Mouse (Mus musculus) neural tube, embryonic 13.5 days (tissue): ENCODE data around the gene Crtc1. TPM values are rescaled to one million over a fixed set of nuclear protein-coding genes. Genes with fewer than 3 reads are reported as not detected.

Source experiments
- ATAC-seq: fragments of 200-750 bp; cut with Nextera tagmentation; 2 replicates; pipeline ENCODE4 v1.8.0; 2017; ENCODE audit warnings: low read depth, mild to moderate bottlenecking, moderate TSS enrichment, moderate library complexity
- H3K27ac ChIP-seq: fragments of 300-500 bp; sonication (generic); replicated peaks from 2 replicates; pipeline ENCODE4 v1.5.1; 2015; ENCODE audit warnings: moderate library complexity, mild to moderate bottlenecking, inconsistent platforms
- H3K27me3 ChIP-seq: fragments of 300-500 bp; sonication (generic); 2 replicates; pipeline ENCODE4 v1.6.1; 2015; ENCODE audit warnings: mild to moderate bottlenecking, inconsistent platforms
- H3K36me3 ChIP-seq: fragments of 300-500 bp; sonication (generic); 2 replicates; pipeline ENCODE4 v1.6.1; 2015; ENCODE audit warnings: mild to moderate bottlenecking, inconsistent platforms
- H3K4me1 ChIP-seq: fragments of 300-500 bp; sonication (generic); replicated peaks from 2 replicates; pipeline ENCODE4 v1.6.1; 2015; ENCODE audit warnings: inconsistent platforms
- H3K4me2 ChIP-seq: fragments of 300-500 bp; sonication (generic); 2 replicates; pipeline ENCODE4 v1.6.1; 2015; ENCODE audit warnings: inconsistent platforms, mild to moderate bottlenecking, moderate library complexity
- H3K4me3 ChIP-seq: fragments of 300-500 bp; sonication (generic); 2 replicates; pipeline ENCODE4 v1.5.1; 2015; ENCODE audit warnings: mild to moderate bottlenecking, inconsistent platforms
- H3K9ac ChIP-seq: fragments of 300-500 bp; sonication (generic); 2 replicates; pipeline ENCODE4 v1.6.1; 2015; ENCODE audit warnings: moderate library complexity, mild to moderate bottlenecking, inconsistent platforms
- H3K9me3 ChIP-seq: fragments of 300-500 bp; sonication (generic); 2 replicates; pipeline ENCODE4 v1.6.1; 2016; ENCODE audit warnings: inconsistent platforms
- WGBS: fragments of 180-500 bp; shearing (Covaris S2); methylation state at CpG from one replicate; pipeline ENCODE4 v1.1.7; 2015; 5-methylcytosine and 5-hydroxymethylcytosine counted together
- polyA plus RNA-seq: library from polyadenylated mRNA; unstranded; fragments of >200 nt; fragmentation: Nextera tagmentation; extraction: Ambion mirVana; gene quantifications from 2 replicates; pipeline ENCODE4 v1.2.1, GENCODE M21; 2015

Gene Crtc1
- polyA plus RNA-seq, 1 experiment from 2014 or later: 33.7 TPM

DNA sequence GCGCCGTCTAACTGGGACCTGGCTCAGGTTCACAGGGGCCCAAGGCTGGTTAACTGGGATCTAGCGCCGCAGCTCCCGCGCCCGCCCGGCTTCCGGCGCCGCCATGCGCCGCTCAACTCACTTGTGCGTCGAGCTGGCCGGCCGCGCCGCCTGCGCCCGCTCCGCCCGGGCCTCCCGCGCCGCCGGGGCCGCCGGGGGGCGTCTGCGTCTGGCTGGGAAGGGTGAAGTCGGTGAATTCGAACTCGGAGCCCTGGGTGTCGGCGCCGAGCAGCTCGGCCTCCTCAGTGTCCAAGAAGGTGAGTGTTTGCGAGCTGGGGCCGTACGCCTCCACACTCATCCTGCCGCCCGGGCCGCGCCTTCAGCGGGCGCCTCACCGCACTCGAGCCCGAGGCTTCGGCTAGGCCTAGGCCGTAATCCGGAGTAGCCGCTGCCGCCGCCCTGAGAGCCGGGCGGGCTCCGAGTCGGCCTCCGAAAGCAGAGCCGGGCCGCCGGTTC, 86.7 kb downstream of the Crtc1 start:
- ATAC-seq: peak; percentile 46
- Histone ChIP-seq H3K27me3 (no peaks in the 10 kb centered on the region), H3K4me1 (peaks cover 57% of the 10 kb centered on the region), H3K9ac (peak overlapping the region; percentile 98), H3K27ac (peak overlapping the region; percentile 90), H3K4me3 (peak overlapping the region; percentile 100), H3K4me2 (peak overlapping the region; percentile 100), H3K9me3 (no peaks in the 10 kb centered on the region), H3K36me3 (peaks cover 13% of the 10 kb centered on the region)
- WGBS: under 1% methylated on average over 60 of the region's 64 CpGs

GRCm38 (mm10) chr8:70352000-70352384, 87.4 kb downstream of the Crtc1 start:
- peaks cover 13% of the 10 kb centered on the region for H3K36me3 ChIP-seq

DNA sequence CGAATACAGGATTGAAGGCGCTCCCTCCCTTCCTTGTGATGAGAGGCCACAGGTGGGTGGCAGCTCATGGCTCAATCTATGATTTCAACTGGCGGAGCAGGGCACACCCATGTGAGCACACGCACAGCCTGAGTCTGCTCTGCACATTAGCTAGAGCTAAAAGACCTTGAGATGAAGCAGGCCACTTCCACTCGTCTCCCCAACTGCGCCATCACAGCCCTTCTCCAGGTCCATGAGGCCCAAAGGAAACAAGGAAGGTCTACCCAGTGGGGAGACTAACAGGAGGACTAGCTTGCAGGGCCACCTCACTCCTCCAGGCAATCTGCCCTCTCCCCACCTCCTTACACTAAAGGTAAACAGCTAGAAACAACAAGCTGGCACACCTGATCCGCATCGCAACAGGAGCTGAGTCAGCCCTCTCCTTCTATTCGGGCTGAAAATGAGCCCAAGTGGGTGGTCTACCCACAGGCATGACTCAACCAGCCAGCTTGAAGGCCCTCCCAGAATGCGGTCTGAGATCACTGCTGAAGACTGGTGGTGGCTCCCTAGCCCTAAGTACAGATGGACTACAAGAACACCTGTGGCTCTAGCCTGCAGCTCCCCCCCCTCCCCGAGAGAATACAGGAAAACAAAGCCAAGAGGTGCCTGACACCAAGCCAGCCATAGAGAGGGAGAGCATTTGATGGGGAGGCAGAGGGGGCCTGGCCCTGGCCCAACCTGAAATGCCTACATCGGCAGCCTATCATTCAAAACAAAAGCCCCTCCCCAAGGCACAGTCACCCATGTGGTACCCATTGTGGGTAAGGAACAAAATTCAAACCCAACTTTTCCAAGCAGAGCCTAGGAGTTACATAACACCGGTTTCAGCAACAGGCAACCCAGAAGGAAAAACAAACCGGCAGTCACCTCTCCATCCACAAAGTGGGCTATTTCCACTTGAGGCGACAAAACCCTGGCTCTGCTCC, 88.1 kb downstream of the Crtc1 start:
- peaks cover 58% of the 10 kb centered on the region for H3K4me1 ChIP-seq
- no peaks in the 10 kb centered on the region for H3K9me3 ChIP-seq
- ATAC-seq: no peak
- H3K27ac ChIP-seq: no peak overlapping the region
- H3K4me2 ChIP-seq: peak overlapping the region; percentile 100
- no peaks in the 10 kb centered on the region for H3K27me3 ChIP-seq
- peaks cover 13% of the 10 kb centered on the region for H3K36me3 ChIP-seq
- 57% methylated on average over 15 of the region's 15 CpGs for WGBS
- H3K9ac ChIP-seq: peak overlapping the region; percentile 98
- H3K4me3 ChIP-seq: peak overlapping the region; percentile 100

More at GRCm38 (mm10) chr8:70352000-70352384, 87.4 kb downstream of the Crtc1 start:
- Histone ChIP-seq H3K4me2 (peak overlapping the region; percentile 100), H3K4me1 (peaks cover 58% of the 10 kb centered on the region), H3K9ac (peak overlapping the region; percentile 98), H3K4me3 (peak overlapping the region; percentile 100), H3K9me3 (no peaks in the 10 kb centered on the region), H3K27me3 (no peaks in the 10 kb centered on the region), H3K27ac (no peak overlapping the region)
- 32% methylated on average over 3 of the region's 3 CpGs for WGBS
- ATAC-seq: no peak

DNA sequence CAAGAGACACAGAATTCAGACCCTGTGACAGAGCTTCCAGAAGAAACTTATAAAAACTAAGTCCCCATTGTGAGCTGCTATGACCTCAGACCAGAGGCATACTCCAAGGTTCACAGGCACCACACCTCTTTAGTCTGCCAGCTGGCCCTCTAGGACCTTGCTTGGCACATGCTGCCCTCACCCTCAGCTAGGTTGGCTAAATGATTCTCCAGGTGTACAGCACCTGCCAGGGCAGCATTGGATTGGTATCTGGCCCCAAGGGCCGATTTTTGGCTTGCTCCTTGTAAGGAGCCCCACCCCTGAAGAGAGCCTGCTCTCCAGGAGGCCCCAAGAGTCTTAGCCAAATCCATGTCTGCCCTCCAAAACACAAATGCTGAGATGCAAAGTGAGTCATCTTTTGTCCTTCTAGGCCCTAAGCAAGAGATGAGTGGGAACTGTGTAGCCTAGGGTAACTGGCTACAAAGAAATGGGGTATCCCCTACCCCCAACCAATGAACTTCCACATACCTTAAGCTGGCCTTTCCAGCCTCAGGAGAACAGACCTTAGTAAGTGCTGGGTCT, 91.4 kb downstream of the Crtc1 start:
- Histone ChIP-seq H3K36me3 (peaks cover 25% of the 10 kb centered on the region), H3K9ac (no peak overlapping the region), H3K4me2 (no peak overlapping the region), H3K4me1 (peaks cover 49% of the 10 kb centered on the region), H3K27me3 (no peaks in the 10 kb centered on the region), H3K9me3 (no peaks in the 10 kb centered on the region), H3K27ac (no peak overlapping the region), H3K4me3 (no peak overlapping the region)
- no peak for ATAC-seq
- 79% methylated on average over 1 of the region's 1 CpGs for WGBS

DNA sequence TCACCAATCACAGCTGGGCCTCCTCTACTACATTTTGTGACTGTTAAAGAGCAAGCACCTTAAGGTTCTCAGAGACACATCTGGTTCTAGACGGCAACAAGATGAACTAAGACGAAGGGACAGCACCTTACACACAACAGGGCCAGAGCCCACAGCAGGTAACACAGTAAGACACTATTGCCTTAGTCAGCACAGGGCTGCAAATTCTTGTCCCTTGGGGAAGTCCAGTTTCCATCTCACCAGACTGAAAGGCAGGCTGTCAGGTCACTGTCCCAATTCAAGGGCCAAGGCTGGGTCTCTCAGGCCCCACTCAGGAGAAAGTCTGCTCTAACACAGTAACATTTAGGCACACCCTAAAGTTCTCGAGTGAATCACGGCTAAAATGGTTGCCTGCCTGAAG, 91.9 kb downstream of the Crtc1 start:
- no peak for ATAC-seq

DNA sequence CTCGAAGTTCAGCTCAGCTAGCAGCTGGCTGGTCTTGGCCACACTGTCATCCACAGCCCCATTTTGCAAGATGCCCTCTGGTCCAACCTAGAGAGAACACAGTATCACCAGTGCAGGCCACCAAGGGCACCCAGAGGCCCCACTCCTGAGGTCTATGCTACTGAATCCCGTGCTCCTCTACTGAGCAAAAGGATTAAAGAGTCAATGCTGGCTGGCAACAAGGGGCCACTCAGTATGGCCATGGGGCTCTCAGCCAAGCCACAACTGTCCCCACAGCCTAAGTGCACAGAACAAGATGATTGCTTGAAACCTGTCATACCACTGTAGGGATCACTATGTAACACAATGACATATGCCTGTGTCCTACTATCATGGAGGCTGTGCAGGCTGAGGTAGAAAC, 95.1 kb downstream of the Crtc1 start:
- no peaks in the 10 kb centered on the region for H3K27me3 ChIP-seq
- H3K27ac ChIP-seq: no peak overlapping the region
- ATAC-seq: no peak
- 0 out of 2 replicates have a peak overlapping the region, but pooled peaks have one; percentile 12 for H3K9ac ChIP-seq
- H3K4me3 ChIP-seq: no peak overlapping the region
- H3K4me2 ChIP-seq: no peak overlapping the region
- peaks cover 60% of the 10 kb centered on the region for H3K36me3 ChIP-seq
- H3K4me1 ChIP-seq: peaks cover 17% of the 10 kb centered on the region
- H3K9me3 ChIP-seq: no peaks in the 10 kb centered on the region
- WGBS: 94% methylated on average over 2 of the region's 2 CpGs

More for the DNA sequence above, 91.9 kb downstream of the Crtc1 start:
- H3K9me3 ChIP-seq: no peaks in the 10 kb centered on the region
- no peak overlapping the region for H3K4me3 ChIP-seq
- H3K27me3 ChIP-seq: no peaks in the 10 kb centered on the region
- WGBS: 95% methylated on average over 4 of the region's 4 CpGs
- H3K27ac ChIP-seq: no peak overlapping the region
- peaks cover 30% of the 10 kb centered on the region for H3K36me3 ChIP-seq
- peaks cover 48% of the 10 kb centered on the region for H3K4me1 ChIP-seq
- H3K4me2 ChIP-seq: no peak overlapping the region
- no peak overlapping the region for H3K9ac ChIP-seq

DNA sequence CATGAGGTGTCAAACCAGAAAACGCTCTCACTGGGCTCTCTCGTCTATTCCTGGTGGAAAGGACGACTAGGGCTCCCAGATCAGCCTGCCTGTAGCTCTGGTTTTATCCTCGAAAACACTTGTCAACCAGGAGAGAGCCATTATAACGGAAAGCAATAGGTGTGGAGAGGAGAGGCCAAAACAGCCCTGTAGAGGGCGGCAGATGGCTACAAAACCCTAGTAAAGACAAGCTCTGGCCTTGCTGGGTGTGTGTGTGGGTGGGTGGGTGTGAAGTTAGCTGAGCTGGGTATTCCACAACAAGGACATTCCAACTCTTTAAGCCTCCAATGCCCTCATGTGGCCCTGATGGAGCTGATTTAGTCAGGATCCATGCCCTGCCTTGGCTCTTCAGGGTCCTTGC, 95.7 kb downstream of the Crtc1 start:
- Histone ChIP-seq H3K27ac (no peak overlapping the region), H3K4me2 (no peak overlapping the region), H3K4me3 (no peak overlapping the region), H3K9ac (peak overlapping the region; percentile 5; the same call in 1 of the 2 replicates), H3K27me3 (no peaks in the 10 kb centered on the region), H3K36me3 (peaks cover 60% of the 10 kb centered on the region), H3K4me1 (peaks cover 11% of the 10 kb centered on the region), H3K9me3 (no peaks in the 10 kb centered on the region)
- ATAC-seq: peak; percentile 52; the same call in 1 of the 2 replicates
- 67% methylated on average over 6 of the region's 6 CpGs for WGBS

- H3K4me1 ChIP-seq: peaks cover 5% of the 10 kb centered on the region
- no peak for ATAC-seq
- H3K4me3 ChIP-seq: no peak overlapping the region
- no peaks in the 10 kb centered on the region for H3K27me3 ChIP-seq
- peaks cover 60% of the 10 kb centered on the region for H3K36me3 ChIP-seq
- peak overlapping the region; percentile 5; the same call in 1 of the 2 replicates for H3K9ac ChIP-seq
- H3K27ac ChIP-seq: no peak overlapping the region
- no peak overlapping the region for H3K4me2 ChIP-seq
- WGBS: 75% methylated on average over 7 of the region's 7 CpGs
- H3K9me3 ChIP-seq: no peaks in the 10 kb centered on the region
Measured at GRCm38 (mm10) chr8:70343076-70343475, 96.3 kb downstream of the Crtc1 start.

DNA sequence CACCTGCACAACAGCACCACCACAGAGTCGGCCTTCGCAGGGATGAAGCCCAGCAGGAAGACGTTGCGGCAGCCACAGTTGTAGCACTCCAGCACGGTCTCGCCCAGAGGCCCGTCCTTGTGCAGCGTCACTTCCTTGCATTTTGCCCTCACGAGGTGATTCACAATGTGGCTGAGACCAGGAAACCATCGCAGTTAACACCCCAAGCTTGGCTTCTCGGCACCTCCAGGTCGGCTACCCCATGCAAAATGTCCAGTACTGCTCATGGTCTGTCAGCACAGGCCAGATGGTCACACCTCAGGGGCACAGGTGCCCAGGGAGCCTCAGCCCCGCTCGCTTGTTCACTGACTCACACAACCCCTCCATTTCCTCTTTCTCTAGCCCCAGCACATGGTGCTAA, 97.4 kb downstream of the Crtc1 start:
- Histone ChIP-seq H3K4me2 (no peak overlapping the region), H3K27ac (no peak overlapping the region), H3K9me3 (no peaks in the 10 kb centered on the region), H3K4me1 (no peaks in the 10 kb centered on the region), H3K36me3 (peaks cover 71% of the 10 kb centered on the region), H3K4me3 (no peak overlapping the region), H3K9ac (peak overlapping the region; percentile 31; the same call in 1 of the 2 replicates), H3K27me3 (no peaks in the 10 kb centered on the region)
- WGBS: 94% methylated on average over 14 of the region's 14 CpGs
- ATAC-seq: no peak

GRCm38 (mm10) chr8:70340659-70341058, 98.7 kb downstream of the Crtc1 start:
- WGBS: 90% methylated on average over 7 of the region's 7 CpGs
- Histone ChIP-seq H3K9me3 (no peaks in the 10 kb centered on the region), H3K9ac (no peak overlapping the region), H3K27me3 (no peaks in the 10 kb centered on the region), H3K27ac (no peak overlapping the region), H3K4me3 (no peak overlapping the region), H3K36me3 (peaks cover 84% of the 10 kb centered on the region), H3K4me2 (no peak overlapping the region), H3K4me1 (no peaks in the 10 kb centered on the region)
- ATAC-seq: no peak

GRCm38 (mm10) chr8:70338931-70339330, 100.4 kb downstream of the Crtc1 start:
- no peak for ATAC-seq
- H3K4me1 ChIP-seq: no peaks in the 10 kb centered on the region
- 96% methylated on average over 7 of the region's 7 CpGs for WGBS
- no peaks in the 10 kb centered on the region for H3K27me3 ChIP-seq
- no peak overlapping the region for H3K4me2 ChIP-seq
- peaks cover 99% of the 10 kb centered on the region for H3K36me3 ChIP-seq
- no peak overlapping the region for H3K27ac ChIP-seq
- no peak overlapping the region for H3K4me3 ChIP-seq
- no peak overlapping the region for H3K9ac ChIP-seq
- H3K9me3 ChIP-seq: no peaks in the 10 kb centered on the region

DNA sequence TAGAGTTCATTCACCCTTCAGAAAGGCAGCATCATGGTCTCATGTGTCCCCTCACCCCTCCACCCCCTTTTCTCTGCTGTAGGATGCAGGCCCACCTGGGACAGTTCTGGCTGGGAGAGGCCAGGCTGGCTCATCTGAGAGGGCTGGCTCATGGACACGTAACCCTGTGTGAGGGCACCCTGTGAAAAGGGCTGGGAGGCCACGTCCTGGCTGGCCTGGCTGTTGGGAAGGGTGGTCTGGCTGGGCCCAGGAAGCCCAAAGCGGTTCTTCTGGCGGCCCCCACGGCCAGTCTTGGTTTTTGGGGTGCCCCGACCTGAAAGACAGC, 106.5 kb downstream of the Crtc1 start:
- H3K4me2 ChIP-seq: no peak overlapping the region

More for the DNA sequence above, 106.5 kb downstream of the Crtc1 start:
- Histone ChIP-seq H3K36me3 (peaks cover 96% of the 10 kb centered on the region), H3K9ac (no peak overlapping the region), H3K27me3 (peaks cover 10% of the 10 kb centered on the region), H3K9me3 (no peaks in the 10 kb centered on the region), H3K4me1 (peaks cover 33% of the 10 kb centered on the region), H3K27ac (no peak overlapping the region), H3K4me3 (no peak overlapping the region)
- 94% methylated on average over 6 of the region's 6 CpGs for WGBS
- no peak for ATAC-seq
